Mouse (Mus musculus): ENCODE measurements around the gene Mcm8. TPM values are rescaled to one million over a fixed set of nuclear protein-coding genes. Genes with fewer than 3 reads are reported as not detected.

Mcm8 gene
- 0.77 and 0.88 TPM in 2 replicates for polyA plus RNA-seq (2012; rRNA removed)

GRCm38 (mm10) chr2:132815608-132816314, at the start of gene Mcm8, which contains the start of gene Trmt6:
Mcm8 (plus strand) TSS chr2:132816141.
Trmt6 (minus strand) TSS chr2:132816055.
- under 1% methylated on average over 59 of the region's 59 CpGs for WGBS
- DNase-seq: peak; percentile 96
- Histone ChIP-seq H3K27me3 (replicated peaks; ENCODE audit: control insufficient read depth, insufficient read depth, low read length) (no peaks in the 10 kb centered on the region), H3K4me1 (ENCODE audit: control insufficient read depth, insufficient read depth, low read length) (no peaks in the 10 kb centered on the region; the same call in 1 of the 2 replicates), H3K4me3 (ENCODE audit: insufficient read depth, low read depth, low read length) (peak within 1 kb of the TSS; percentile 98), H3K27ac (ENCODE audit: insufficient read depth, low read depth, low read length) (no peak within 1 kb of the TSS), H3K36me3 (ENCODE audit: control insufficient read depth, insufficient read depth, low read length) (no peaks in the 10 kb centered on the region)
- TF ChIP-seq POLR2A (IDR thresholded peaks at IDR 0.05; ENCODE audit: low read depth, low read length): no peak
- TF ChIP-seq CTCF (conservative IDR thresholded peaks at IDR 0.05; ENCODE audit: insufficient read depth, insufficient read length, low read depth, low read length): peak; percentile 21; the same call in 1 of the 2 replicates

- TF ChIP-seq CTCF (conservative IDR thresholded peaks at IDR 0.05; ENCODE audit: insufficient read depth, insufficient read length, low read depth, low read length): no peak
- TF ChIP-seq POLR2A (IDR thresholded peaks at IDR 0.05; ENCODE audit: low read depth, low read length): no peak
- 82% methylated on average over 1 of the region's 1 CpGs for WGBS
- Histone ChIP-seq H3K27me3 (replicated peaks; ENCODE audit: control insufficient read depth, insufficient read depth, low read length) (no peaks in the 10 kb centered on the region), H3K4me1 (ENCODE audit: control insufficient read depth, insufficient read depth, low read length) (no peaks in the 10 kb centered on the region), H3K27ac (ENCODE audit: insufficient read depth, low read depth, low read length) (no peak overlapping the region), H3K36me3 (ENCODE audit: control insufficient read depth, insufficient read depth, low read length) (no peaks in the 10 kb centered on the region), H3K4me3 (ENCODE audit: insufficient read depth, low read depth, low read length) (no peak overlapping the region)
- DNase-seq: no peak
Observed at GRCm38 (mm10) chr2:132770822-132771221, 45.1 kb upstream of the Mcm8 start.

GRCm38 (mm10) chr2:132780978-132781377, 35.0 kb upstream of the Mcm8 start, which contains the start of gene Chgb:
Chgb (plus strand) TSS chr2:132781278.
- DNase-seq: no peak
- Histone ChIP-seq H3K36me3 (ENCODE audit: control insufficient read depth, insufficient read depth, low read length) (no peaks in the 10 kb centered on the region), H3K4me1 (ENCODE audit: control insufficient read depth, insufficient read depth, low read length) (no peaks in the 10 kb centered on the region), H3K27ac (ENCODE audit: insufficient read depth, low read depth, low read length) (no peak within 1 kb of the TSS), H3K4me3 (ENCODE audit: insufficient read depth, low read depth, low read length) (no peak within 1 kb of the TSS), H3K27me3 (replicated peaks; ENCODE audit: control insufficient read depth, insufficient read depth, low read length) (no peaks in the 10 kb centered on the region)
- WGBS: 14% methylated on average over 4 of the region's 4 CpGs
- TF ChIP-seq CTCF (conservative IDR thresholded peaks at IDR 0.05; ENCODE audit: insufficient read depth, insufficient read length, low read depth, low read length) (no peak), POLR2A (IDR thresholded peaks at IDR 0.05; ENCODE audit: low read depth, low read length) (no peak)

GRCm38 (mm10) chr2:132781439-132782068, 34.4 kb upstream of the Mcm8 start:
- H3K4me1 ChIP-seq (ENCODE audit: control insufficient read depth, insufficient read depth, low read length): no peaks in the 10 kb centered on the region
- H3K27me3 ChIP-seq (replicated peaks; ENCODE audit: control insufficient read depth, insufficient read depth, low read length): no peaks in the 10 kb centered on the region
- no peaks in the 10 kb centered on the region for H3K36me3 ChIP-seq (ENCODE audit: control insufficient read depth, insufficient read depth, low read length)
- no peak overlapping the region for H3K27ac ChIP-seq (ENCODE audit: insufficient read depth, low read depth, low read length)
- under 1% methylated on average over 41 of the region's 41 CpGs for WGBS
- peak; percentile 85 for DNase-seq
- TF ChIP-seq POLR2A (IDR thresholded peaks at IDR 0.05; ENCODE audit: low read depth, low read length): no peak
- TF ChIP-seq CTCF (conservative IDR thresholded peaks at IDR 0.05; ENCODE audit: insufficient read depth, insufficient read length, low read depth, low read length): no peak
- H3K4me3 ChIP-seq (ENCODE audit: insufficient read depth, low read depth, low read length): no peak overlapping the region

- no peaks in the 10 kb centered on the region for H3K4me1 ChIP-seq (ENCODE audit: control insufficient read depth, insufficient read depth, low read length)
- DNase-seq: no peak
- H3K27ac ChIP-seq (ENCODE audit: insufficient read depth, low read depth, low read length): no peak overlapping the region
- H3K4me3 ChIP-seq (ENCODE audit: insufficient read depth, low read depth, low read length): no peak overlapping the region
- no peak for TF ChIP-seq POLR2A (IDR thresholded peaks at IDR 0.05; ENCODE audit: low read depth, low read length)
- no peak for TF ChIP-seq CTCF (conservative IDR thresholded peaks at IDR 0.05; ENCODE audit: insufficient read depth, insufficient read length, low read depth, low read length)
- no peaks in the 10 kb centered on the region for H3K36me3 ChIP-seq (ENCODE audit: control insufficient read depth, insufficient read depth, low read length)
- WGBS: 82% methylated on average over 6 of the region's 6 CpGs
- no peaks in the 10 kb centered on the region for H3K27me3 ChIP-seq (replicated peaks; ENCODE audit: control insufficient read depth, insufficient read depth, low read length)
Observed at GRCm38 (mm10) chr2:132784039-132784438, 31.9 kb upstream of the Mcm8 start.

GRCm38 (mm10) chr2:132793441-132794203, 22.3 kb upstream of the Mcm8 start:
- no peak overlapping the region for H3K27ac ChIP-seq (ENCODE audit: insufficient read depth, low read depth, low read length)
- no peak overlapping the region for H3K4me3 ChIP-seq (ENCODE audit: insufficient read depth, low read depth, low read length)
- DNase-seq: no peak
- no peaks in the 10 kb centered on the region for H3K27me3 ChIP-seq (replicated peaks; ENCODE audit: control insufficient read depth, insufficient read depth, low read length)
- TF ChIP-seq CTCF (conservative IDR thresholded peaks at IDR 0.05; ENCODE audit: insufficient read depth, insufficient read length, low read depth, low read length) (no peak), POLR2A (IDR thresholded peaks at IDR 0.05; ENCODE audit: low read depth, low read length) (no peak)
- 85% methylated on average over 19 of the region's 19 CpGs for WGBS
- no peaks in the 10 kb centered on the region for H3K36me3 ChIP-seq (ENCODE audit: control insufficient read depth, insufficient read depth, low read length)
- H3K4me1 ChIP-seq (ENCODE audit: control insufficient read depth, insufficient read depth, low read length): no peaks in the 10 kb centered on the region

All from kidney, adult 2 months (tissue).